ENCODE assay signal across 1 mouse cellular context in genomic region chr10:128546361-128546760, GRCm38 (mm10).
TF ChIP-seq lines count a peak whose summit lies in the region.

No protein-coding gene starts in this region.

TF ChIP-seq in MEL, 35 proteins besides CTCF, POLR2A, EP300 and RAD21 (continued from another document):
- TF ChIP-seq USF2 (IDR thresholded peaks at IDR 0.05; ENCODE audit: borderline replicate concordance in 1 of 2, insufficient read depth in 1 of 2, low read depth in 1 of 2, low read length in 2 of 2) = no peak
- peak; percentile 96 for TF ChIP-seq MAX (IDR thresholded peaks at IDR 0.05; ENCODE audit: low read length)
- no peak for TF ChIP-seq MYB (IDR thresholded peaks at IDR 0.05; ENCODE audit: low read depth, low read length)
TF ChIP-seq in MEL: peak in this region for 11.
